Comparison of ENCODE assay signal across 8 mouse cellular contexts in the genomic region with DNA sequence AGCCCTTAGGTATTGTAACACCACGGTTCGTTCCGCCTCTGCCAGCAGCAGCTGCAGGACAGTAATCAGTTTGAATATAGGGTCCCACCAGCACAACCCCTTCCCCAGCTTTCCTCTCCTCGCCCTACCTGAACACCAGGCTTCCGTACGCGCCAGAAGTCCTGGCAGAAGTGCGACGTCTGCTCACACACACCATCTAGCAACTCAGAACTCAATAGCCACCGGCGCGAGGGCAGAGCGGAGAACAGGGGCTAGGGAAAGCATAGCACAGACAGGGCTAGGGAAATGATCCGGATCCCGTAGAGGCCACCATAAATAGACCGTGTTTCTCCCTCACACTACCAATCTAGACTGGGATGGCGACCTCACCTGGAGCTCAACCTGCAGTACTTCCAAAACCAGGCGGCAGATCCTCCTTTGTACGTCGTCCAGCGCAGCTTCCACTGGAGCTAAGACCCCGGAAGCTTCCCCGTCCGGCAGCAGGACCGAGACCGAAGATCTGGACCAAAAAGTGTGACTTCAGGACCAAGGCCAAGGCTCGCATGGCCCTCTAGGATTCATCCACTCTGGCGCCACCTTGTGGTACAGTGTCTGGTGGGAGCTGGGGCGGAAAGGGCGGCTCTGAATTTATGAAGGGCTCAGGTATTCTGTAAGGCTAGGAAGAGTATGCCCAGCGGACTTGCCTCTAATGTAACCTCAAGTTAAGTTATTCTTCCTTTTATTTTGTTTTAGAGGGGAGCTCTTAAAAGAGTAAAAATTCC. TPM values are rescaled to one million over a fixed set of nuclear protein-coding genes. Genes with fewer than 3 reads are reported as not detected.
DNase-seq lines count a peak whose midpoint lies in the region; ATAC-seq and TF ChIP-seq lines count a peak whose summit lies in the region.

No protein-coding gene starts in this region.

- no peak overlapping the region for H3K27ac ChIP-seq in embryonic facial prominence, embryonic 12.5 days
- no peak overlapping the region for H3K27ac ChIP-seq in heart, embryonic 12.5 days (ENCODE audit: poor library complexity, severe bottlenecking)
- H3K27ac ChIP-seq in kidney, embryonic 15.5 days: no peak overlapping the region
- H3K27ac ChIP-seq in liver, embryonic 14.5 days: no peak overlapping the region
- H3K27ac ChIP-seq in stomach, embryonic 16.5 days (ENCODE audit: low read length): no peak overlapping the region

- H3K4me3 ChIP-seq in embryonic facial prominence, embryonic 12.5 days: peak overlapping the region; percentile 44
- H3K4me3 ChIP-seq in heart, embryonic 12.5 days: peak overlapping the region; percentile 57
- H3K4me3 ChIP-seq in kidney, embryonic 15.5 days (replicated peaks): peak overlapping the region; percentile 59
- no peak overlapping the region for H3K4me3 ChIP-seq in liver, embryonic 14.5 days (ENCODE audit: insufficient read depth in 1 of 2, low read depth in 2 of 2, low read length in 2 of 2)
- peak overlapping the region; percentile 64; the same call in 1 of the 2 replicates for H3K4me3 ChIP-seq in stomach, embryonic 16.5 days (replicated peaks; ENCODE audit: low read length)

- peak; percentile 87 for DNase-seq in A20 (ENCODE audit: low read depth, low spot score)
- peak; percentile 95 for DNase-seq in adrenal gland, postnatal 10 days
- peak; percentile 77 to 81 (median 77) for DNase-seq in liver, embryonic 14.5 days (ENCODE audit: low read depth in 3 of 3, low spot score in 3 of 3)
- DNase-seq in neural tube, embryonic 10.5 days (ENCODE audit: extremely low spot score, low spot score): peak; percentile 94

- ATAC-seq in embryonic facial prominence, embryonic 12.5 days (ENCODE audit: insufficient number of reproducible peaks, insufficient read depth, low FRiP score, low TSS enrichment): no peak
- ATAC-seq in heart, embryonic 12.5 days (ENCODE audit: insufficient number of reproducible peaks, low FRiP score): no peak
- ATAC-seq in kidney, embryonic 15.5 days (replicated peaks; ENCODE audit: low FRiP score): no peak
- ATAC-seq in liver, embryonic 14.5 days (ENCODE audit: insufficient read depth): 0 out of 2 replicates have a peak, but pooled peaks have one; percentile 16
- no peak for ATAC-seq in stomach, embryonic 16.5 days (ENCODE audit: insufficient read depth, low FRiP score)

- peaks cover 24% of the 10 kb centered on the region for H3K4me1 ChIP-seq in embryonic facial prominence, embryonic 12.5 days
- H3K4me1 ChIP-seq in heart, embryonic 12.5 days (replicated peaks): peaks cover 27% of the 10 kb centered on the region
- H3K4me1 ChIP-seq in kidney, embryonic 15.5 days: peaks cover 32% of the 10 kb centered on the region
- peaks cover 12 to 16% of the 10 kb centered on the region in 2 experiments for H3K4me1 ChIP-seq in liver, embryonic 14.5 days (replicated peaks; ENCODE audit: control insufficient read depth in 2 of 2, insufficient read depth in 2 of 2, low read length in 1 of 2)
- H3K4me1 ChIP-seq in stomach, embryonic 16.5 days (ENCODE audit: control insufficient read depth, insufficient read depth, low read length): peaks cover 21% of the 10 kb centered on the region

- WGBS in embryonic facial prominence, embryonic 12.5 days: 5% methylated on average over 31 of the region's 31 CpGs
- WGBS in heart, embryonic 12.5 days: 9% methylated on average over 31 of the region's 31 CpGs
- WGBS in kidney, embryonic 15.5 days: 8% methylated on average over 31 of the region's 31 CpGs
- 20% methylated on average over 31 of the region's 31 CpGs for WGBS in liver, embryonic 14.5 days (ENCODE audit: insufficient replicate concordance)
- WGBS in stomach, embryonic 16.5 days: 6% methylated on average over 31 of the region's 31 CpGs

- H3K36me3 ChIP-seq in embryonic facial prominence, embryonic 12.5 days: no peaks in the 10 kb centered on the region
- H3K36me3 ChIP-seq in heart, embryonic 12.5 days: no peaks in the 10 kb centered on the region
- no peaks in the 10 kb centered on the region for H3K36me3 ChIP-seq in kidney, embryonic 15.5 days
- H3K36me3 ChIP-seq in liver, embryonic 14.5 days (replicated peaks; ENCODE audit: control insufficient read depth, insufficient read depth, low read depth): no peaks in the 10 kb centered on the region
- no peaks in the 10 kb centered on the region for H3K36me3 ChIP-seq in stomach, embryonic 16.5 days (ENCODE audit: control insufficient read depth, insufficient read depth, low read length)

- no peaks in the 10 kb centered on the region for H3K9me3 ChIP-seq in embryonic facial prominence, embryonic 12.5 days
- H3K9me3 ChIP-seq in heart, embryonic 12.5 days (replicated peaks): no peaks in the 10 kb centered on the region
- no peaks in the 10 kb centered on the region for H3K9me3 ChIP-seq in kidney, embryonic 15.5 days (replicated peaks)
- no peaks in the 10 kb centered on the region for H3K9me3 ChIP-seq in liver, embryonic 14.5 days (ENCODE audit: control insufficient read depth, low read length)
- H3K9me3 ChIP-seq in stomach, embryonic 16.5 days (replicated peaks; ENCODE audit: control insufficient read depth, low read length): no peaks in the 10 kb centered on the region

- H3K27me3 ChIP-seq in embryonic facial prominence, embryonic 12.5 days: peaks cover 19% of the 10 kb centered on the region
- peaks cover 27% of the 10 kb centered on the region for H3K27me3 ChIP-seq in heart, embryonic 12.5 days (replicated peaks)
- H3K27me3 ChIP-seq in kidney, embryonic 15.5 days: peaks cover 11% of the 10 kb centered on the region
- H3K27me3 ChIP-seq in liver, embryonic 14.5 days (ENCODE audit: control insufficient read depth, insufficient read depth, low read length): peaks cover 12% of the 10 kb centered on the region
- peaks cover 6% of the 10 kb centered on the region; the same call in 1 of the 2 replicates for H3K27me3 ChIP-seq in stomach, embryonic 16.5 days (ENCODE audit: control insufficient read depth, insufficient read depth, low read length)

- TF ChIP-seq CTCF in liver, embryonic 14.5 days (IDR thresholded peaks at IDR 0.05; ENCODE audit: low read depth): peak; percentile 98

- peak overlapping the region; percentile 84 for H3K4me2 ChIP-seq in embryonic facial prominence, embryonic 12.5 days (replicated peaks)
- peak overlapping the region; percentile 87 for H3K4me2 ChIP-seq in heart, embryonic 12.5 days
- H3K4me2 ChIP-seq in kidney, embryonic 15.5 days: peak overlapping the region; percentile 87
- no peak overlapping the region; the same call in 1 of the 2 replicates for H3K4me2 ChIP-seq in liver, embryonic 14.5 days (ENCODE audit: low read depth)
- peak overlapping the region; percentile 93 for H3K4me2 ChIP-seq in stomach, embryonic 16.5 days (ENCODE audit: low read depth, low read length)

- no peak overlapping the region for H3K9ac ChIP-seq in embryonic facial prominence, embryonic 12.5 days
- no peak overlapping the region for H3K9ac ChIP-seq in heart, embryonic 12.5 days
- no peak overlapping the region for H3K9ac ChIP-seq in kidney, embryonic 15.5 days
- no peak overlapping the region for H3K9ac ChIP-seq in liver, embryonic 14.5 days (replicated peaks)
- H3K9ac ChIP-seq in stomach, embryonic 16.5 days (ENCODE audit: low read length): no peak overlapping the region

- TF ChIP-seq EP300 in liver, embryonic 14.5 days (IDR thresholded peaks at IDR 0.05; ENCODE audit: low read depth): no peak

RNA-seq across cellular contexts. Expression of gene 4931428F04Rik, which starts 1.1 kb away (rescaled TPM):
- total RNA-seq in adrenal gland, postnatal 10 days (2021): 1 to 10 TPM; 4.8 to 6.9 TPM
- 24.2 and 24.5 TPM in 2 replicates for polyA plus RNA-seq in embryonic facial prominence, embryonic 12.5 days (2016; fragmentation: Nextera tagmentation; extraction: Ambion mirVana)
- 7.9 and 8.1 TPM in 2 replicates for polyA plus RNA-seq in heart, embryonic 12.5 days (2016; fragmentation: Nextera tagmentation; extraction: Ambion mirVana)
- polyA plus RNA-seq in kidney, embryonic 15.5 days (2015; fragmentation: Nextera tagmentation; extraction: Ambion mirVana): 10.6 and 12.6 TPM in 2 replicates
- polyA plus RNA-seq in liver, embryonic 14.5 days (2012; rRNA removed): 1.3 and 1.6 TPM in 2 replicates
- polyA plus RNA-seq in liver, embryonic 14.5 days (2014; fragmentation: Nextera tagmentation; extraction: Ambion mirVana): 0.48 and 0.62 TPM in 2 replicates
- 8.0 and 9.2 TPM in 2 replicates for polyA plus RNA-seq in stomach, embryonic 16.5 days (2015; fragmentation: Nextera tagmentation; extraction: Ambion mirVana)

RNA-seq across cellular contexts. Expression of gene Exoc3l, which starts 5.2 kb away (rescaled TPM):
- total RNA-seq in adrenal gland, postnatal 10 days (2021): 10 to 100 TPM; 14.2 to 22.8 TPM
- polyA plus RNA-seq in embryonic facial prominence, embryonic 12.5 days (2016; fragmentation: Nextera tagmentation; extraction: Ambion mirVana): 12.8 and 15.2 TPM in 2 replicates
- polyA plus RNA-seq in heart, embryonic 12.5 days (2016; fragmentation: Nextera tagmentation; extraction: Ambion mirVana): 16.1 and 19.5 TPM in 2 replicates
- polyA plus RNA-seq in kidney, embryonic 15.5 days (2015; fragmentation: Nextera tagmentation; extraction: Ambion mirVana): 21.6 and 25.4 TPM in 2 replicates
- 6.2 and 6.5 TPM in 2 replicates for polyA plus RNA-seq in liver, embryonic 14.5 days (2012; rRNA removed)
- 4.5 and 4.7 TPM in 2 replicates for polyA plus RNA-seq in liver, embryonic 14.5 days (2014; fragmentation: Nextera tagmentation; extraction: Ambion mirVana)
- polyA plus RNA-seq in stomach, embryonic 16.5 days (2015; fragmentation: Nextera tagmentation; extraction: Ambion mirVana): 8.7 and 11.9 TPM in 2 replicates

RNA-seq across cellular contexts. Expression of gene E2f4, which starts 6.7 kb away (rescaled TPM):
- 10 to 100 TPM; 36.3 to 41.6 TPM for total RNA-seq in adrenal gland, postnatal 10 days (2021)
- polyA plus RNA-seq in embryonic facial prominence, embryonic 12.5 days (2016; fragmentation: Nextera tagmentation; extraction: Ambion mirVana): 81.1 and 82.3 TPM in 2 replicates
- 60.8 and 64.1 TPM in 2 replicates for polyA plus RNA-seq in heart, embryonic 12.5 days (2016; fragmentation: Nextera tagmentation; extraction: Ambion mirVana)
- polyA plus RNA-seq in kidney, embryonic 15.5 days (2015; fragmentation: Nextera tagmentation; extraction: Ambion mirVana): 88.8 and 103 TPM in 2 replicates
- polyA plus RNA-seq in liver, embryonic 14.5 days (2012; rRNA removed): 275 and 297 TPM in 2 replicates
- polyA plus RNA-seq in liver, embryonic 14.5 days (2014; fragmentation: Nextera tagmentation; extraction: Ambion mirVana): 206 and 227 TPM in 2 replicates
- polyA plus RNA-seq in stomach, embryonic 16.5 days (2015; fragmentation: Nextera tagmentation; extraction: Ambion mirVana): 72.0 and 74.0 TPM in 2 replicates

RNA-seq across cellular contexts. Expression of gene Elmo3, which starts 14.7 kb away (rescaled TPM):
- 1 to 10 TPM; 6.1 to 6.2 TPM for total RNA-seq in adrenal gland, postnatal 10 days (2021)
- polyA plus RNA-seq in embryonic facial prominence, embryonic 12.5 days (2016; fragmentation: Nextera tagmentation; extraction: Ambion mirVana): 3.4 and 4.2 TPM in 2 replicates
- 2.8 and 3.3 TPM in 2 replicates for polyA plus RNA-seq in heart, embryonic 12.5 days (2016; fragmentation: Nextera tagmentation; extraction: Ambion mirVana)
- 10.6 and 11.5 TPM in 2 replicates for polyA plus RNA-seq in kidney, embryonic 15.5 days (2015; fragmentation: Nextera tagmentation; extraction: Ambion mirVana)
- polyA plus RNA-seq in liver, embryonic 14.5 days (2012; rRNA removed): 3.6 and 4.2 TPM in 2 replicates
- 2.5 and 2.8 TPM in 2 replicates for polyA plus RNA-seq in liver, embryonic 14.5 days (2014; fragmentation: Nextera tagmentation; extraction: Ambion mirVana)
- 18.9 and 19.4 TPM in 2 replicates for polyA plus RNA-seq in stomach, embryonic 16.5 days (2015; fragmentation: Nextera tagmentation; extraction: Ambion mirVana)

RNA-seq across cellular contexts. Expression of gene Nol3, which starts 14.8 kb away (rescaled TPM):
- 10 to 100 TPM in 1 of 2 experiments, 1 to 10 TPM in 1; 9.4 to 13.1 TPM for total RNA-seq in adrenal gland, postnatal 10 days (2021)
- polyA plus RNA-seq in embryonic facial prominence, embryonic 12.5 days (2016; fragmentation: Nextera tagmentation; extraction: Ambion mirVana): 2.1 and 2.4 TPM in 2 replicates
- polyA plus RNA-seq in heart, embryonic 12.5 days (2016; fragmentation: Nextera tagmentation; extraction: Ambion mirVana): 1.8 and 2.1 TPM in 2 replicates
- polyA plus RNA-seq in kidney, embryonic 15.5 days (2015; fragmentation: Nextera tagmentation; extraction: Ambion mirVana): 0.84 and 1.1 TPM in 2 replicates
- 0.02 and 0.03 TPM in 2 replicates for polyA plus RNA-seq in liver, embryonic 14.5 days (2012; rRNA removed)
- not detected in 2 replicates for polyA plus RNA-seq in liver, embryonic 14.5 days (2014; fragmentation: Nextera tagmentation; extraction: Ambion mirVana)
- 1.3 and 2.3 TPM in 2 replicates for polyA plus RNA-seq in stomach, embryonic 16.5 days (2015; fragmentation: Nextera tagmentation; extraction: Ambion mirVana)

Comparison
In these comparisons a context has a peak if more than half of its experiments do, and no peak if none do; other contexts are left out.
1. H3K4me3 ChIP-seq: peak in embryonic facial prominence, embryonic 12.5 days (single experiment), heart, embryonic 12.5 days (single experiment), kidney, embryonic 15.5 days (single experiment) and stomach, embryonic 16.5 days (single experiment); none in liver, embryonic 14.5 days (0 of 2).
2. Peak in every context shown above with its lines, with median percentiles within 50 percentile points of each other: DNase-seq.